Mouse (Mus musculus) spleen, adult 2 months (tissue): ENCODE measurements at regions not wholly inside any gene's neighbourhood (a gene's known extent, or its start where the extent isn't known, plus 50 kb on each side); places are given as distances from the start of the nearest gene placed in this dataset.

Experiments used
- CTCF ChIP-seq: fragments of 200-500 bp; IDR thresholded peaks from 2 replicates; pipeline ENCODE4 v1.5.1; 2011; ENCODE audit warnings: mild to moderate bottlenecking, inconsistent platforms; ENCODE audit not compliant: insufficient read depth, insufficient read length, insufficient replicate concordance; ENCODE audit errors: extremely low read depth
- POLR2A ChIP-seq: fragments of 200-500 bp; IDR thresholded peaks from 2 replicates; pipeline ENCODE4 v1.6.1; 2011; ENCODE audit warnings: low read depth, low read length, inconsistent platforms

- TF ChIP-seq POLR2A: no peak
- TF ChIP-seq CTCF: no peak
Measured at GRCm38 (mm10) chr9:32830268-32830891, 194.4 kb downstream of the Ets1 start.
